Mouse (Mus musculus) mesoderm, embryonic 11.5 days (tissue): Measurements from ENCODE around the gene Tmie.
A peak's percentile ranks its signal among the peaks of the same experiment; 100 is the strongest.

ENCODE experiments used
- DNase-seq: peaks from one replicate; pipeline ENCODE4 v3.0.0-alpha.2; 2012; ENCODE audit warnings: low read depth, low spot score

Tmie gene

DNA sequence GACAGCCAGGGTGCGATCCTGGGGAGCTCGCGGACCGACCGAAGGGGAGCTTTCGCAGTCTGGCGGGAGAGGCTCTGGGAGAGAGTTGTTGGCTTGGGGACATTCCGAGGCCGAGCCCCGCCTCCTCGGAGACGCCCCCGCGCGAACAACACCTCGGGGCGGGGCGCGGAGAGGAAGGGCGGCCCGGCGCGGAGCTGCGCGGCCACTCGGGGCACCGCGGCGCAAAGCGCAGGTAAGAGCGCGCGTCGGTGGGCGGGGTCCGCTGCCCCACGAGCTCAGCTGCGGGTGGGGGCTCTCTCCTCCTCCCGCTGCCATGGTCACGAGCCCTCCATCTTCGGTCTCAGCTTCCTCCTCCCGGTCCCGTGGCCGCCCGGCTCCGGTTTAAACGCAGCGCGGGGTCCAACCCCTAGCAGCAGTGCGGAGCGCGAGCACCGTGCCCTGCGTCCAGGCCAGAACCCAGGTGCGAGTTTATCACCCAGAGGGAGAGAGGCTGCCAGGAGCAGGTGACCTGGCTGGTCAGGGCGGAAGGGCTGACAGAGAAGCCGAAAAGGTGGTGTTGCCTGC, at the start of gene Tmie:
Tmie (minus strand) TSS at position 116 of the 564 bp plus-strand sequence.
- no peak for DNase-seq

DNA sequence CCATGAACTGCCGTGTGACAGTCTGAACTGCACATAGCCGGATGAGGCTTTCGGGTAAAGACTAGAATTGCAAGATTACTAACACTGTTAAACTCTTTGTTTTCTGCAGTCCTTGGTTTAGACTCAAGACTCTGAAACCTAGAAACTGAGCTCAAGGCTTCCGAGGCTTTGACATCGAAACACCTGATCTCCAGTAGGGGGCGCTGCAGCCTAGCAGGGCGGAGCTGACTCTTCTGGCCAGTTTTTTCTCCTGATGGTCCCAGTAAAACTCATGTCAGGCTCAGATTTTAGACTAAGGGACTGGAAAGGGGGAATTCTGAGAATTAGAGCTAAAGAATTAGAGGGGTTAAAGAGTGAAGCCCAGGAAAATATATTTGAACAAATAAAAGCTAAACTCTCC, 42.8 kb upstream of the Tmie start:
- DNase-seq: peak; percentile 80

DNA sequence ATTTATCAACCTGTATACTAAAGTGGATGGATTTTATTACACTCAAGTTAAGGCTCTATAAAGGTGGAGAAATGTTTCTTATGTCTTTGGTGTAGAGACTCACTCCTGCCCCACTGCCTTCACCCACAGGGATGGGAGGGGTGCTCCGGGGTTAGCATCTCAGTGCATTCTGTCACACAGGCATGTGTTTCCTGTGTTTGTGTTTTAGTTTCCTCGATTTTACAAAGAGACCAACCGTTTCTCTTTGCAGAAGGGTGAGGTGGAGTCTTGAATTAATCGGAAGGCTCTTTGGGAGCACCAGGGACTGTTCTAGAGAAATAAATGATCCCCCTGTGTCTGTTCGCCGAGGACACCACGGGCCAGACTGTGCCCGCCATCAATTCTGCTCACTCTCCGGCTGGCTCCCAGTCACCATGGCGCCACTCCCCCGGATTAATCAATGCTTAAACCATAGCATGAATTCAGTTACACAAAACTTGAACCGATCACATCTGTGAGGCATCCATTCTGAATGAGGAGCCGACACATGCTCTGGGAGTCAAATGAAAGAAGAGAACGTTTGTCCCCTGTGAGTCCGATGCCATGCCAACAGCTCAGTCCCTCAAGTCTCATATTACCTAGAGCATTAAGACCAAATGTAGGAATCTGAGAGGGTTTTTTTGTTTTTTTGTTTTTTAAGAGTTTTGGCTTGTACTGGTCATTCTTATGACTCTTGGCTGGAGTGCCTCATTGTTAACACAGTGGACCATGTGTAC, 40.9 kb upstream of the Tmie start:
- no peak for DNase-seq

DNA sequence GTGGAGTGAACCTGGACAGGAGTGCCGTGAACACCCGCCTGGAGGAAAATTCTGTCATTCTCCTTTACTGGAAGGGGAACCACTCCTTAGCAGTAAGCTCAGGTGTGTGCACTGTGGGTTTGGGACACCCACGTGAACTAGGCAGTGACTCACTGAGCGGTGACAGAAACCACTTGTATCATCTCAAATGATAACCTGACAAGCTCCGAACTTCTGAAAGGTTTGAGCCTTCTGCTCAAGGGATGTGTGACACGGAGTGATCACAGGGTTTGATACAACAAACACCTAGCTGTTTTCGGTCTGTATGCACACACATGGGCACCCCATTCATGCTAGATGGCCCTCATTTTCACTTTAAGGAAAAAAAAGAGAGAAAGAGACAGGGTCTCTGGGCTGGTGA, 36.9 kb upstream of the Tmie start, which contains the start of gene Fam240a:
Fam240a (minus strand) TSS at position 76 of the 400 bp plus-strand sequence.
- DNase-seq: no peak

DNA sequence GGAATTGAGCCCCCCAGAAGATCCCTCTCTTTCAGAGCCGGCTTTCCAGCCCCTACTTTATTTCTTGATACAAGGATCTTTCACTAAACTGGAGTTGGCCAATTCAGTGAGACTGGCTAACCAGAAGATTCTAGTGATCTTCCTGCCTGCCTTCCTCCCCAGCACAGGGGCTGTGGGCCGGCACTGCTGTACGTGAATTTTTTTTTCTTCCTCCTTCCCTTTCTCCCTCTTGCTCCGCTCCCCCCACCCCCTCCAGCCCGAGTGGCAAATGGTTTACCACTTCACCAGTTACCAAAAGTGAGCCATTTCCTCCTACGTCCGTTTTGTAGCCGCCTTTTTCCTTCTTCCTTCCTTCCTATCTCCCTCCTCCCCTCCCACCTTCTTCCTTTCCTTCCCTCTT, 35.6 kb upstream of the Tmie start:
- DNase-seq: no peak

DNA sequence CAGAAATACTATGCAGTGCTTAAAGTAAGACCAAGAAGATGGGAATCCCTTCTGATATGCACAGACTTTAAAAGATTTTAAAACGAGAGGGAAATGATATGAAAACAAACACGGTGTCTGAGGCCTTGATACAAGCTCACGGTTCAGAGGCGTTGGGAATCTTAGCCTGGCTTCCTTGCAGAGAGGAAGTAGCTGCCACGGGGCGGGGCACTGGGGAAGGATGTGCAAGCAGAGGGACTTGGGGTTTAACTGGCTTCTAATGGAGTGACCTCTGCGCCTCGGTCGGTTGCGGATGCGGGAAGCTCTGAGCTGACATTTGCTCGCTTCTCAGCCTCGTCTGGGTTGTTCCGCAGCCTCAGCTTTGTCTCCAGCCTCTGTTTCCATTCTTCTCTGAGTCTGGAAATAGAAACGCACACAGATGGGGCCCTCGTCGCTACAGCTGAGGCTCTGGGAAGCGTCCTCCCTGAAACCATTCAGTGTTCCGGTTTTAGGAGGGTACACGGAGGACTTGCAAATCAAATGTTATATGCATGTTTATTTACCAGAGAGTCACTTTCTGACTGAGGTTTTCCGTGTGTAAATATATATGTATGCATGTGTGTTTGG, 34.8 kb upstream of the Tmie start:
- no peak for DNase-seq

DNA sequence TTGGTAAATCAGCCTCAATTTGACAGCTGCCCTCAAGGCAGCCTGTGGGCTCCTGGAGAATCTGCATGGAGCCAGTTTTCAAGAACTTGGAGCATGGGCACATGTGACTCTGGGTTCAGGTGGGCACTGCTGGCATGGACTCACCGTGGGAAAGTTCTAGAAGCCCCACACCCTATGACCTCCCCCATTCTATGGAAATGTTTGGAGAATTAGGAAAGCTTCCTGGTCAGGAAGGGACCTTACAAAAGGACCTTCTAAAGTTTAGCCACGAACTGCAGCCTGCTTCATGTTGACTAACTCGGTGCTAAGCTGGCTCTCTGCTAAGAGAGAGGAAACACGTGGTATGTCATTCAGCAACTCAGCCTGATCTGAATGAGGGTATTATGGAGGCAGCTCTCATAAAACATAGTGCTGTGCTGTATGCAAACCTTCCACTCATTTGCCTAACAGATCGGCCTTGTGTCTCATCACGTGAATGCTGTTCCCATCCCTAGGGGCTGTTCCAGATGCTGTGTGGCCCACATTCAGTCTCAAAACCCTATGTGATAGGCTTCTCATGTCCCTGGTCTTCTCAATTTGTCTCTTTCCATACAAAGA, 29.6 kb upstream of the Tmie start:
- no peak for DNase-seq

DNA sequence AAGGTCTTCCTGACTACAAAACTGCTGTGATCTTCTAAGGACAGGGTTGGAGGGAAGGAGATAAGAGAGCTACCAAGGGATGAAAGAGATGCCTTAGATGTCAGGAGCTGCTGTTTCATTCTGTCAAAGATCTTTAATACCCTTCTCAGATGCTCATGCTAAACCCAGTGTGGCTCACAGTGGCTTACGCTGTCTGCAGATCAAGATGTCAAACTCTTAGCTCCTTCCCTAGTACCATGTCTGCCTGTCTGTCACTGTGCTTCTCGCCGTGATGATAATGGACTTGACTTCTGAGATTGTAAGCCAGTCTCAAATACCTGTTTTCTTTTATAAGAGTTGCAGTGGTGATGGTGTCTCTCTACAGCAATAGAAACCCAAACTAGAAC, 28.7 kb upstream of the Tmie start:
- DNase-seq: no peak

DNA sequence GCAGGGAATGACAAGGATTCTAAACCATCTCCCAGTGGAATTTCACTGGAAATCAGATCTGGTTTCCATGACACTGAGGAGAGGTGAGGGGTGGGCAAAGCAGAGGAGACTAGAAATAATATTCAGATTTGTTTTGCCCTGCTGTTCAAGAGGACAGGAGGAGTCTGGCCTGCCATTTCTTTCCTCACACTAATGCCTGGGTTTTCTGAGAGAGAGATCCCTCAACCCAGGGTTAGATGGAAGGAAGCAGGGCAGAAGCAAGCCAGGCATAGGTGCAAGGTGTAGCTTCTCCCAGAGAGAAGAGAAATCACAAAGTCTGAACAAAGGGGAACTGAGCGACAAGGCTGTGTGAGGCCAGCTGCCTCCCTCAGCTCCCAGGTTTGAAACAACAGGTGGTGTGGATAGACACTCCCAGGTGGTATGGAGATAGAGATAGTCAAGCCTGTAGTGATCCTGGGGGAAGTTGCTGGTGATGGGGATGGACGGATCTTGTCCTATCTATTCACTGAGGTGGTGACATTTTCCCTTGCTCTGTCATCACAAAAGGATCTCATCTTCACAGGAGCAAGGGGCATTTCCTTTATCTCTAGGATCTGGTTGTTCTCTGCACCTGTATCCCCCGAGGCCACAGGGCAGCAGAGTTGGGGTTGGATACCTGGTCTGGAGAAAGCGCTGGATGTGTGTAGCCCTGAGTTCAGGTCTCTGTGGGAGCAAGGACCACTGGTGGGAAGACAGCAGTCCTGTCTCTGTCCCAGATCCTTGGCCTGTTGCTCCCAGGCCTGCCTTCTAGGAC, 28.1 kb upstream of the Tmie start:
- no peak for DNase-seq

DNA sequence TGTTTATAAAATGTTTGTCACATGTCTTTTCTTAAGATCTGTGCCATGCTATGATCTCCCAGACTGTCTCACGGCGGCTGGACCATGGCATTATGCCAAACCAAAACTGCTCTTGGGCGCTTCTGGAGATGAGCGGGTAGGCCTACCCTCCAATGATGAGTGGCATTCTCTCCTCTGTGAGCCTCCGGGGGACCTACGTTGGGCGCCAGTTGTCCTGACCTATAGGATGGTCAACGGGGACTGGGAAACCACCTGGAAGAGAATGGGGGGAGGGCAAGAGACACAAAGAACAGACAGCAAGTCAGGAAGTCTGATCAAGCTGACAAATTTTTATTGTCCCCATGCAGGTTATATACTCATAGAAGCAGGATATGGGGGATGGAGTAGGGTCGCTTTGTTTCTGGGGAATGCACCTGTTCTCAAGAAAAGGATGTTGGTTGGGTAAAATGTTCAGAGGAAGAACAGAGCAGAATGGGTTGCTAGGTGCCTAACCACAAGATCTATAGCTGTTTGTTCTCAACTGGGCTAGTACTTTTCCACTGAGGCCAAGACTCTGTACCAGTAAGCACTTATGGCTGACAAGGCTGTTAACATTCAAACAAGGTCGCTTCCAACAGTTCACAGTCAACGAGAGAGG, 27.4 kb upstream of the Tmie start:
- no peak for DNase-seq

DNA sequence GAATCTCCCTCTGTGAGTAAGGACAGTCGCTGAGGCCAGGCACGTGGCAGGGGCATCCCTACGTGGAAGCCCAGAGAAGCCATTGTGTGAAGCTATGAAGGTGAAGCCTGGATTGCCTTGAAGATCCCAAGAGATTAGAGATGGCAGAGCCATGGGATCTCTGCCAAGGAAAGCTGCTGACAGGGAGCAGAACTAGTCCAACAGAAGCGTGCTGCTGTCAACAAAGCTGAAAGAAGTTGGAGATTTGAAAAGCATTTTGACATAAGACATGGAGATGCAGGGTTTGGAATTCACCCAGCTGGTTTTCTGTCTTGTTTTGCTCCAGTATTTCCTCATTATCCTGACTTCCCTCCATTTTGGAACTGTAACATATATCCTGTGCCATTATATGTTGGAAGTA, 22.4 kb upstream of the Tmie start:
- DNase-seq: no peak

DNA sequence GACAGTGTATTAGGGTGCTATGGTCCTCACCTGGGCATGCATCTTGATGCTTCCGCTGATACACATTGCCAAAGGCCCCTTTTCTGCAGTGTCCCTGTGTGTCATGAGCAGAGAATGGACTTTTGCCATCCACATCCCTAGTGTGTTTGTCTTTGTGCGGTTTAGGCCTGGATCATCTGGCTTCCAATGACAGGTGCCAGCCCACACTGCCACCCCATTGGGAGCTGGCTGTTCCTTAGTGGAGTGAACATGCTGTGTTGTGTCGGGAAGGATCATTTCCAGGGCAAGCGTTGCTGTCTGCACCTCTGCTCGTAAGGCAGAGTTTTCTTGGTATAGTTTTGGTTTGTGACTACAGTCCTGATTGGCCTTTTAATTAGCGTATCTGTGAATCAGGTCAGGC, 21.3 kb upstream of the Tmie start:
- no peak for DNase-seq

DNA sequence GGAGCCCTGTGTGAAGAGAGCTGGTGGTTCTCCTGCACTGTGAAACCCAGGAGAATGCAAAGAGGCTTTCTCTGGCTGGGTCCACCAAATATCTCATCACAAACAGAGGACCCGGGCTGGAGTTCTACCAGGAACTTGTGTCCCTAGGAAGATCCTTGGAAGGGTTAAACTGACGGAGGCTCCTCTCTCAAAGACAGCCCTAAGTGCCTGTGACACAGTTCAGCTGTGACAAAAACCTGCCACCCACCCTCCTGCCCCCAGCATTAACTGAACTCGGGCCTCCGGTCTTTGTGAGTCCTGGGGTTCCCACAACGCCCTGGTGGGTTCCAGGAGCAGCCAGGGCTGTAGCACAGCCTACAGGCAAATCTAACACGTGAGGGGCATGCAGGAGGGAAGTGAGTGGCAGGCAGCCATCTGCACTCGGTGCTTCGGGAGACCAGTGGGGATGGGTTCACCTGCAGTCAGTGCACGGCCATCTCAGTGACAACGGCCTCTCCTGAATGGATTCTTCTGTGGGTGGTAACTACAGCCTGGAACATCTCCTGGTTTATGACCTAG, 19.6 kb upstream of the Tmie start:
- no peak for DNase-seq

DNA sequence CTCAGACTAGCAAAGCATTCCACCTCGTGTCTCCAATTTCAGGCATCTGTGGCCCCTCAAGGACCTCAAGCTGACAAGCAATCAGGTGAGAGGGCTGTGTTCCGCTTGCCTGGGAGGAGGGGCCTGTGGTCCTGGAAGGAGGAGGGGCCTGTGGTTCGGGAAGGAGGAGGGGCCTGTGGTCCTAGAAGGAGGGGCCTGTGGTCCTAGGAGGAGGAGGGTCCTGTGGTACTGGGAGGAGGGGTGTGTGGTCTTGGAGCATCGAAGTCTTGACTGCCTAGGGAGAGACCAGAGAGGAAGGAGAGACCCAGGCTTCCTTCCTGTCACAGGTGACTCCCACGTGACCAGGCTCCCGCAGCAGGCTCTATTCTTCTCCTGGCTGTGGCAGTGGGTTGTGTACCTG, 16.7 kb upstream of the Tmie start:
- DNase-seq: no peak

DNA sequence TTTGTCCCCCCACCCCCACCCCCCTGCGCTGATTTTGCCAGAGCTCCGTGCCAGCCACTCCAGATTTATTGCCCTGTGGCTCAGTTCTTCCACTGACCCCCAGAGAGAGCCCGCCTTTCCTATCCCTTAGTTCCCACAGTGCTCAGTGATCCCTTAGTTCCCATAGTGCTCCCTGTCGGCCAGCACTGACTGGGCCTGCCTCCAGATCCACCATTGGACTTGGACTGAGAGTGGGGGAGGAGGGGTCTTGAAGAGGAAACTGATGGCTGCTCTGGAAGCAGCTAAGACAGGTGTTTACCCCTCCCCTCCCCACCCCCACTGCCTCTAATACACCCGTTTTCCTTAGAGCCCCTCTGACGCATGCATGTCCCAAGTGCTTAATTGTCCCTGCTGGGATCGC, 16.1 kb upstream of the Tmie start:
- no peak for DNase-seq

DNA sequence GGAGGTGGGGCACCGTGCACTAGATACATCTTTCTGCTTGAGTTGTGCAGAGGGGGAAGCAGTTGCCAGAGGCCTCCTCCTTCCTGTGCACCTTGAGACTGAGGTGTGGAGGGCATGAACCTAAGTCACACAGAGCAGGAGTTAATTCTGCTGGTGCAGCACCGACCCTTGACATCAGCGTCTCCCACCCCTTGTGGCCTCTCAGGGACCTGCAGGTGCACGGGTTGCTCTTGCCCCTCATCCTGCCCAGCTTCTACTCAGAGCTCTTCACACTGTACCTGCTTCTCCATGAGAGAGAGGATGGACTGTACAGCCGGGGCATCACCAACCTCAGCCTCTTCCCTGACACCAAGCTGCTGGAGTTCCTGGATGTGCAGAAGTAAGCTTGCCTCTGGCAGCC, 15.6 kb upstream of the Tmie start:
- no peak for DNase-seq

DNA sequence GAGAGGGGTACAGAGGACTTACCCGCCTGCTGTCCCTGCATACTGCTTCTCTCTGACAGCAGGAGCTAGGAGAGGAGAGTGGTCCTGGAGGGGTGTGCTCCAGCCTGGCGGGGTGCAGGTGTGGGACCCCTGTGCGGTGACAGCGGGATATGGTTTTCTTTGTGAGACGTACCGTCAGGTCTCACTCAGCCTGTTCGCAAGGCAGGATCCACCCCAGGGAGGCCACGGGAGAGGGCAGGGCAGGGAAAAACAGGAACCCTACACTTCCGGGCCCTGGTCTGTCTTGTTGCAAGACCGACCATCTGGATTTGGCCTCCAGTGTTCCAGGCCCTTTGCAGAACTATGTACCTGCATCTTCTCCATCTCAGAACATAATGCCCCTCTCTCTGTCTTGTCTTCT, 13.5 kb upstream of the Tmie start:
- DNase-seq: no peak

DNA sequence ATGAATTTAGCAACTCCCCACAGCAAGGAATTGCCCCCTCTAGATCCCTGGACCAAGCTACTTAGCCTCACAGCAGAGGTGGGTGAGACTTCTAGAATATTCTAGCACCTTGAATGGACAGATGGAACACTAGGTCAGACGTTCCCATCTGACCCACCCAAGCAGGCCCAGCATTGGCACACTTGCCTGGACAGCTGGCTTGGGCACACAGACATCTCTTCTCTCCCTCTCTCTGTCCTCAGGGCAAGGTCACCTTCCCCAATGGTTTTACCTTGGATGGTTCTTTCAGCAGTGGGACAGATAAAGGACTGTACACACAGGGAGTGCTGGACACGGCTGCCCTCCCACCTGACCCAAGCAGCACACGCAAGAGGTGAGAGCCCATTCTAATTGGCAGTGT, 12.6 kb upstream of the Tmie start:
- DNase-seq: no peak

DNA sequence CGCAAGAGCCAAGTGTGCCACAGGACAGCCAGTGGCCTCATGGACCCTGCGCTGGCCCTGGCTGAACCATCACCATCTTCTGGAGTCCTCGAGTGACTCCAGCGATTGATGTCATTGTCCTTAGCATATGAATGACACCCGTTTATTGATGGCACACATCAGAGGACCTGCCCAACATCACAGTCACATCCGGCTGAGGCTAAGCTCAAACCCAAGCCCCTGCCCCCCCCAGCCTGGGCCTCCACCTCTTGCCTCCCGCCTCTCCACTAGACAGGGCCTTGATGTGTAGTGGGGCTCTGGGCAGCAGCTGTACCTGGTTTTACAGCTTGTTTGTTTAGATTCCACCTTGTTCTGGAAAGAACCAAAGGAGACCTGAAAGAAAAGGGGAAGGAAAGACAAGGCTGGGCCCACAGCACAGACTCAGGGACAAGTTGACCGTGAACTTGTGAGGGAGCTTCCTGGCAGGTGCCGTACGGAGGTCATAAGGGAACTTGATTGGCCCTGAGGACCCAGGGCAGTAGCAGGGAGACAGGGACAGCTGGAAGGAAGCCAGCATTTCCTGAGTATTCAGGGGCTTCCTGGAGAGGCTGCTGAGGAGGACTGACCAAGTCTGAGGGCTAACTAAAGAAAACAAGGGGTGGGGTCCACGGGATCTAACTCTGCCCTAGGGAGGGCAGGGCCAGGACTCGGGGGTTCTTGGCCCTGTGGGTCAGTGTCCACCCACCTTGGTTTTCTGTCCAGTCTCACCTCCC, 11.3 kb upstream of the Tmie start:
- no peak for DNase-seq

DNA sequence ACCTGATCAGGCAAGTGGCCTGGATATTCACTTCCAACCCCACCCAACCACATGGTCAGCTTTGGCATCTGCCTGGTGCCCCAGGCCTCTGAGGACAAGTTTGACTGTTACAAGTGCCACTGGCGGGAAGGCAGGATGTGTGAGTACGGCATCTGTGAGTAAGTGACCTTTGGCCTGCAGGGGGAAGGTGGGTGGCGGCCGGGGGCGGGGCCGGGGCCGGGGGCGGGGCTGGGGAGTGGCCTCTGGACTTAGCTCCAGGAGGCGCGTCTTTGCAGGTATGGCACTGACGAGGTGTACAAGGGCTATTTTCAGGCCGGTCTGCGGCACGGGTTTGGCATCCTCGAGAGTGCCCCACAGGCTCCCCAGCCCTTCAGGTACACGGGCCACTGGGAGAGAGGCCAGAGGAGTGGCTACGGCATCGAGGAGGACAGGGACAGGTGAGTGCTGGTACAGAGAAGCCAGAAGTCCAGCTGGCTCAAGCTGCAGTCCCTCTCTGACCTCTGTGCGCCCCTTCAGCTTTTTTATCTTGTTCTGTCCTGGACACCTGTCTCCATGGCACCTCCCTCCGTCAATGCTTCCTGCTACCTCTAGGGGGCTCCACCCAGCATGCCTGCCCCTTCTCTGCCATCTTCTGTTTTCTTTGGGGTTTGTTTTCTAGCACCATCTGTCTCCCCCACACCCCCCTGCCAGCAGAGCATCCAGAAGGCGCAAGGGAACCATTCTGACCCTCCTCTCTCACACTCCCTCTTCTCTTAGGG, 10.3 kb upstream of the Tmie start:
- DNase-seq: no peak
